Comparison of ENCODE assay signal across 13 mouse cellular contexts in the genomic region with DNA sequence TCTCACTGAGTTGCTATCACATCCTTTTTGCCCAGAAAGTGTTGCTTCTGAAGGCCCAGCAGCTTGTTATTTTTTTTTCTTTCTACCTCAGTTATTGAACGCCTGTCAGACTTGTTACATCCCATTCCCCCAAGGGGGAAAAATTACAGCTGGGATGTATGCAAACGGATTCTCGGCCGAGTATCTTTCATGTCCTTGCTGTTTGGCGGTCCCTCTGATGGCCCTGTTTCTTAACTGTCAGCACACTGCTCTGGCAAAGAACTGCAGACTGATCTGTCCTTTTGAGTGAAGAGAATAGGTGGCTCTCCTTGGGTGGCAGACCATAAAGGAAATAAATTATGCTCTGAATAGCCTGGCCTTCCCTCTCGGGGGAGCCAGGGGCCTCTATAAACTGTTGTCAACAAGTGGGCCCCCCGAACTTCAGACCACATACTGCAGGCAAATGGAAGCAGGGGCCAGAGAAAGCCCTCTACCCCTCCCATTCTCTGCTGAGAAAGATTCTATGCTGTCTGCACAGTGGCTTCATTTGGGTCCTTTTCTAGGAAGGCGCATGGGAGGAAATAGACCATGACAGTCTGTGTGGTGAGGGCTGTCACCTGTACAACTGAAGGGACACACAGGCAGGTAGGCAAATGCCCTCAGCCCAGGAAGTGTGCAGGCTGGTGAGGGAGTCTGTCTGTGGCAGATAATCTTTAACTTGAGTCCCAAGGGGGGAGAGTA.
DNase-seq lines count a peak whose midpoint lies in the region; ATAC-seq and TF ChIP-seq lines count a peak whose summit lies in the region.
"Had no signal": no experiment of that assay in that cellular context is flagged by ENCODE, and none has a peak within 500 bp of the region (broad histone marks: within the 10 kb centered on the region; RNA-seq: fewer than 3 reads in every experiment).

No protein-coding gene starts in this region.

- intact Hi-C loops in gastrocnemius, postnatal 14 days (cut with DNase I; ENCODE audit: low total_unique reads), result no loop called here

- no peak for TF ChIP-seq RAD21 in MEL (IDR thresholded peaks at IDR 0.05; ENCODE audit: low read depth, low read length)

- H3K36me3 ChIP-seq in kidney, embryonic 15.5 days, result no peaks in the 10 kb centered on the region
- H3K36me3 ChIP-seq in MEL (ENCODE audit: control insufficient read depth in 1 of 2, insufficient read depth in 2 of 2, low read length in 2 of 2), result peaks cover 29 to 62% of the 10 kb centered on the region in 2 experiments
- H3K36me3 ChIP-seq in midbrain, embryonic 13.5 days, result no peaks in the 10 kb centered on the region
- H3K36me3 ChIP-seq: heart, embryonic 12.5 days; intestine, embryonic 15.5 days had no signal

- H3K79me2 ChIP-seq in MEL (ENCODE audit: control insufficient read depth, insufficient read depth, low read length, poor library complexity), result peaks cover 25% of the 10 kb centered on the region

- ATAC-seq in kidney, embryonic 15.5 days (replicated peaks; ENCODE audit: low FRiP score), result peak; percentile 40; the same call in 1 of the 2 replicates
- peak; percentile 69 for ATAC-seq in midbrain, embryonic 13.5 days

- no peak for DNase-seq in kidney, adult 11 months
- DNase-seq in MEL (ENCODE audit: low read depth, low spot score), result no peak
- DNase-seq in embryo, embryonic 9.5 days (ENCODE audit: extremely low spot score), result peak; percentile 28
- no peak for DNase-seq in gastrocnemius, postnatal 14 days
- DNase-seq in cerebellum, postnatal 36 days, result no peak
- no peak for DNase-seq in frontal cortex, postnatal 14 days (ENCODE audit: low spot score in 2 of 2)
- DNase-seq: adrenal gland, postnatal 14 days; cerebellum, adult 11-12 months had no signal

- H3K27ac ChIP-seq in kidney, embryonic 15.5 days, result no peak overlapping the region
- H3K27ac ChIP-seq in MEL (ENCODE audit: control insufficient read depth, low read depth, low read length), result peak overlapping the region; percentile 29; the same call in 1 of the 2 replicates
- H3K27ac ChIP-seq in midbrain, embryonic 13.5 days, result peak overlapping the region; percentile 52

- TF ChIP-seq EP300 in MEL (IDR thresholded peaks at IDR 0.05; ENCODE audit: low read depth in 1 of 2, low read length in 2 of 2), result no peak

- H3K4me3 ChIP-seq in kidney, embryonic 15.5 days (replicated peaks), result no peak overlapping the region
- no peak overlapping the region for H3K4me3 ChIP-seq in MEL (ENCODE audit: control insufficient read depth in 1 of 2, insufficient read depth in 1 of 2, low read depth in 2 of 2, low read length in 2 of 2)
- no peak overlapping the region for H3K4me3 ChIP-seq in midbrain, embryonic 13.5 days (replicated peaks)
- H3K4me3 ChIP-seq: heart, embryonic 12.5 days; intestine, embryonic 15.5 days; layer of hippocampus, adult 2 months had no signal

- H3K27me3 ChIP-seq in kidney, embryonic 15.5 days, result peaks cover 1% of the 10 kb centered on the region; the same call in 1 of the 2 replicates
- H3K27me3 ChIP-seq in MEL (ENCODE audit: control insufficient read depth in 1 of 2, insufficient read depth in 2 of 2, low read length in 2 of 2), result no peaks in the 10 kb centered on the region
- H3K27me3 ChIP-seq in midbrain, embryonic 13.5 days, result 0 out of 2 replicates have a peak, but pooled peaks cover 3% of the 10 kb centered on the region
- H3K27me3 ChIP-seq: heart, embryonic 12.5 days; intestine, embryonic 15.5 days had no signal

- no peak overlapping the region for H3K9ac ChIP-seq in kidney, embryonic 15.5 days
- H3K9ac ChIP-seq in MEL (ENCODE audit: control insufficient read depth, low read depth, low read length, poor library complexity, severe bottlenecking), result no peak overlapping the region
- no peak overlapping the region for H3K9ac ChIP-seq in midbrain, embryonic 13.5 days (replicated peaks)
- H3K9ac ChIP-seq: heart, embryonic 12.5 days; intestine, embryonic 15.5 days had no signal

- H3K4me1 ChIP-seq in kidney, embryonic 15.5 days, result peaks cover 35% of the 10 kb centered on the region
- peaks cover 17 to 52% of the 10 kb centered on the region in 2 experiments for H3K4me1 ChIP-seq in MEL (ENCODE audit: control insufficient read depth in 1 of 2, insufficient read depth in 2 of 2, low read length in 2 of 2)
- peaks cover 25% of the 10 kb centered on the region for H3K4me1 ChIP-seq in midbrain, embryonic 13.5 days (replicated peaks)

- 16% methylated on average over 8 of the region's 8 CpGs for WGBS in kidney, embryonic 15.5 days
- WGBS in midbrain, embryonic 13.5 days, result 9% methylated on average over 8 of the region's 8 CpGs

- no peak; a peak in 1 of 4 replicates for TF ChIP-seq POLR2A in MEL (IDR thresholded peaks at IDR 0.05; ENCODE audit: control insufficient read depth in 1 of 2, insufficient read depth in 1 of 2, low read depth in 1 of 2, low read length in 2 of 2, poor library complexity in 1 of 2)

- H3K9me3 ChIP-seq in kidney, embryonic 15.5 days (replicated peaks), result no peaks in the 10 kb centered on the region
- H3K9me3 ChIP-seq in MEL (replicated peaks; ENCODE audit: insufficient read depth, low read length), result no peaks in the 10 kb centered on the region
- H3K9me3 ChIP-seq in midbrain, embryonic 13.5 days, result no peaks in the 10 kb centered on the region
- H3K9me3 ChIP-seq: heart, embryonic 12.5 days; intestine, embryonic 15.5 days had no signal

- no peak for TF ChIP-seq CTCF in MEL (IDR thresholded peaks at IDR 0.05 in 2 of 3, conservative IDR thresholded peaks at IDR 0.05 in 1 of 3; ENCODE audit: control insufficient read depth in 1 of 3, insufficient read depth in 1 of 3, low read depth in 2 of 3, low read length in 3 of 3, poor library complexity in 1 of 3, severe bottlenecking in 1 of 3)

- H3K4me2 ChIP-seq in kidney, embryonic 15.5 days, result no peak overlapping the region
- H3K4me2 ChIP-seq in midbrain, embryonic 13.5 days (replicated peaks), result peak overlapping the region; percentile 14; the same call in 1 of the 2 replicates
- H3K4me2 ChIP-seq: heart, embryonic 12.5 days had no signal

TF ChIP-seq in MEL, 35 proteins besides CTCF, POLR2A, EP300 and RAD21:
- no peak for TF ChIP-seq MAFK (IDR thresholded peaks at IDR 0.05; ENCODE audit: borderline replicate concordance, low read depth, low read length)
- TF ChIP-seq BHLHE40 (IDR thresholded peaks at IDR 0.05; ENCODE audit: borderline replicate concordance, low read depth, low read length), result no peak
- TF ChIP-seq MAX (IDR thresholded peaks at IDR 0.05; ENCODE audit: low read length), result no peak
- TF ChIP-seq GATA1 (IDR thresholded peaks at IDR 0.05; ENCODE audit: low read depth, low read length), result no peak
- TF ChIP-seq TAL1 (IDR thresholded peaks at IDR 0.05; ENCODE audit: low read length), result peak; percentile 23; the same call in 1 of the 2 replicates
- TF ChIP-seq KAT2A (conservative IDR thresholded peaks at IDR 0.05; ENCODE audit: low read depth, low read length), result no peak
